Mouse (Mus musculus) liver, embryonic 15.5 days (tissue): ENCODE measurements around the gene Tacc3. TPM values are rescaled to one million over a fixed set of nuclear protein-coding genes. Genes with fewer than 3 reads are reported as not detected.
A peak's percentile ranks its signal among the peaks of the same experiment; 100 is the strongest.

ENCODE experiments used
- ATAC-seq: fragments of 200-750 bp; cut with Nextera tagmentation; 2 replicates; pipeline ENCODE4 v1.8.0; 2017; ENCODE audit warnings: moderate number of reproducible peaks, mild to moderate bottlenecking, moderate library complexity; ENCODE audit not compliant: insufficient read depth
- H3K27ac ChIP-seq: fragments of 300-500 bp; sonication (generic); replicated peaks from 2 replicates; pipeline ENCODE4 v1.5.1; 2015; ENCODE audit warnings: mild to moderate bottlenecking, inconsistent platforms
- H3K27me3 ChIP-seq: fragments of 300-500 bp; sonication (generic); 2 replicates; pipeline ENCODE4 v1.6.1; 2015; ENCODE audit warnings: mild to moderate bottlenecking, inconsistent platforms
- H3K36me3 ChIP-seq: fragments of 300-500 bp; sonication (generic); replicated peaks from 2 replicates; pipeline ENCODE4 v1.6.1; 2015; ENCODE audit warnings: moderate library complexity, mild to moderate bottlenecking, inconsistent platforms
- H3K4me1 ChIP-seq: fragments of 300-500 bp; sonication (generic); replicated peaks from 2 replicates; pipeline ENCODE4 v1.6.1; 2015; ENCODE audit warnings: inconsistent platforms
- H3K4me2 ChIP-seq: fragments of 300-500 bp; sonication (generic); 2 replicates; pipeline ENCODE4 v1.6.1; 2015; ENCODE audit warnings: moderate library complexity, mild to moderate bottlenecking, inconsistent platforms
- H3K4me3 ChIP-seq: fragments of 300-500 bp; sonication (generic); replicated peaks from 2 replicates; pipeline ENCODE4 v1.5.1; 2015; ENCODE audit warnings: mild to moderate bottlenecking, inconsistent platforms
- H3K9ac ChIP-seq: fragments of 300-500 bp; sonication (generic); 2 replicates; pipeline ENCODE4 v1.6.1; 2015; ENCODE audit warnings: moderate library complexity, mild to moderate bottlenecking, inconsistent platforms
- H3K9me3 ChIP-seq: fragments of 300-500 bp; sonication (generic); replicated peaks from 2 replicates; pipeline ENCODE4 v1.6.1; 2016; ENCODE audit warnings: inconsistent platforms
- WGBS: fragments of 180-500 bp; shearing (Covaris S2); methylation state at CpG from one replicate; pipeline ENCODE4 v1.1.7; 2015; ENCODE audit warnings: mixed read lengths; ENCODE audit not compliant: insufficient replicate concordance; 5-methylcytosine and 5-hydroxymethylcytosine counted together
- polyA plus RNA-seq: library from polyadenylated mRNA; unstranded; fragments of >200 nt; fragmentation: Nextera tagmentation; extraction: Ambion mirVana; gene quantifications from 2 replicates; pipeline ENCODE4 v1.2.1, GENCODE M21; 2015

Gene Tacc3
- polyA plus RNA-seq, 1 experiment from 2014 or later = 140 TPM

DNA sequence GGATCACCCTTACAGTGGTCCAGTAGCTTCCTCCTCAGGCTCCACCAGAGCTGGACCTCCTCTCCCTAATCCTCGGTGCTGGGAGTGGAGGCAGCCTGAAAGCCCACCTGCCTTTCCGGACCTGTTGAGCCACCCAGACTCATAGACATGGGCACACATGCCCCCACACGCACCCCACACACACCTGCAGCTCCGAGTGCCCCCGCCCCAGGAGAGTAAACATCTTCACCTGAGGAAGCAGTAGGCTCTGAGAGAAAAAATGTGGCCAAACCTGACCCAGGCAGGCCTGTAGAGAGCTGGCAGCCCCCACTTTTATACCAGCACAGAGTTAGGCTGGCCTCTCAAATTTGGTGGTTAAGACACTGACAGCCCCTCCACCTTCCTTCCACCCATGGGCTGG is 38.5 kb downstream of the Tacc3 start:
- Histone ChIP-seq H3K4me1 (peaks cover 35% of the 10 kb centered on the region), H3K4me3 (no peak overlapping the region), H3K27ac (no peak overlapping the region), H3K36me3 (no peaks in the 10 kb centered on the region), H3K27me3 (peaks cover 63% of the 10 kb centered on the region), H3K9ac (no peak overlapping the region), H3K9me3 (no peaks in the 10 kb centered on the region), H3K4me2 (no peak overlapping the region)
- 61% methylated on average over 5 of the region's 5 CpGs for WGBS
- ATAC-seq = no peak

GRCm38 (mm10) chr5:33697534-33697933 is 39.6 kb downstream of the Tacc3 start:
- H3K9me3 ChIP-seq = no peaks in the 10 kb centered on the region
- no peak overlapping the region for H3K4me3 ChIP-seq
- no peak overlapping the region for H3K27ac ChIP-seq
- H3K4me2 ChIP-seq = no peak overlapping the region
- no peaks in the 10 kb centered on the region for H3K36me3 ChIP-seq
- no peak for ATAC-seq
- peaks cover 29% of the 10 kb centered on the region for H3K4me1 ChIP-seq
- H3K27me3 ChIP-seq = peaks cover 60% of the 10 kb centered on the region
- H3K9ac ChIP-seq = no peak overlapping the region
- 50% methylated on average over 1 of the region's 1 CpGs for WGBS

DNA sequence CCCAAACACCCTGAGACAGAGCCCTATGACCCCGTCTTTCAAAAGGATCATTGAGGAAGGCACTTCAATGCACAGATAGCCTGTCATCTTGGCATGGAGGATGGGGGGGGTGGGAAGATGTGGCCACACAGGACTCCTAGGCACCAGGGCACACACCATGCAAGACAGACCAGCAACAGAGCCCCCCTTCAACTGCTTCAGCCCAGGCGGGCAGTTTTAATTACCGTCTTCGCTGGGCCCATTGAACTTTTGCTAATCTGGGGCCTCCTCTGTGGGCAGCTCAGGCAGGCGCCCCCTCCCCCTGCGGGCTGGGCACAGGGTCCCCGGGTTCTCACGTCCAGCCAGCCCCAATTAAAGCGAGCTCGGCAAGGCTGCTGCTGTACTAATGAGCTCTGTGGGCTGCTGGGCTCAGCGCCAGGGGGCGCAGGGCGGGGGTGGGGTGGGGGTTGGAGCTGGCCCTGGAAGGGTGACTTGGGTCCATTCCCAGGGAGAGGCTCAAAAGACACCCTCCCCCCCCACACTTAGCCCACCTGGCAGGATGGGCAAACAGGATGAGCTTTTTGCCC is 40.1 kb downstream of the Tacc3 start:
- Histone ChIP-seq H3K4me3 (no peak overlapping the region), H3K9me3 (no peaks in the 10 kb centered on the region), H3K4me1 (peaks cover 27% of the 10 kb centered on the region), H3K9ac (no peak overlapping the region), H3K27me3 (peaks cover 55% of the 10 kb centered on the region), H3K27ac (no peak overlapping the region), H3K4me2 (no peak overlapping the region), H3K36me3 (no peaks in the 10 kb centered on the region)
- ATAC-seq = no peak
- WGBS = 48% methylated on average over 13 of the region's 13 CpGs

DNA sequence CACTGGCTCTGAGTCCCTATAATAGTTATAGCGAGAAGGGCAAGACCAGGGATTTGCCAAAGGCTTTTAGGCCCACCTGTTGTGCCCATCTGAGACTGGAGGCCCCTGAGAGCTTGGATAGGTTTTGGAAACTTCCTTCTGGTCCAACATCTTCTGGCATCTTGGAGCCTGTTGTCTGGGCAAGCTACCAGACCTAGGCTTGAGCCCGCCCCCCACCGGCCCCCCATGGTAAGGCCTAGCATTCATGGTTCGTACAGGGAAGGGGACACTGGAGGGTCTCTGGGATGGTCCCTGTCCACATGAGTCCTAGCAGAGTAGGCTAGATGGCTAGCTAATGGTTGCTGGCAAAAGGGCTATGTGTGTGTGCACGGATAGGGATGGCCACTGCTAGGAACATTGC is 40.7 kb downstream of the Tacc3 start:
- Histone ChIP-seq H3K27me3 (peaks cover 50% of the 10 kb centered on the region), H3K9ac (no peak overlapping the region), H3K4me2 (no peak overlapping the region), H3K27ac (no peak overlapping the region), H3K36me3 (no peaks in the 10 kb centered on the region), H3K9me3 (no peaks in the 10 kb centered on the region), H3K4me3 (no peak overlapping the region), H3K4me1 (peaks cover 27% of the 10 kb centered on the region)
- ATAC-seq = no peak
- 68% methylated on average over 5 of the region's 5 CpGs for WGBS

DNA sequence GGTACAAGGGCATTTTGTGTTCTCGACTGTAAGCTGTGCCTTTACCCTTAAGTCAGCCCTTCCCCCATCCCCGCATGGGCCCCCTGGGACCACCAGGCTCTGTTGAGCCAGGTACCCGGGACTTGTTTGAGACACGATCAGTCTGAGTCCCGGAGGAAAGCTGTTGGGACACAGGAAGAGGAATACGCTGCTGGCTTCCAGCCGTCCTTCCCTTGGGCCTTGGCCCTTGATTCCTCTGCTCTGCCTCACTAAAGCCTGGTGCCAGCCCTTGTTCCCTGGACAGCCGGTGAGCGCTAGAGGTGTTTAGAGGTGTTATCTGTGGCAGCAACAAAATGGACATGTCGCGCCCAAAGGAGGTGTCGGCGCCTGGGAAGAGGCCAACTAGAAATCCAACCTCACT is 42.1 kb downstream of the Tacc3 start:
- 42% methylated on average over 13 of the region's 13 CpGs for WGBS
- no peak overlapping the region for H3K4me2 ChIP-seq

DNA sequence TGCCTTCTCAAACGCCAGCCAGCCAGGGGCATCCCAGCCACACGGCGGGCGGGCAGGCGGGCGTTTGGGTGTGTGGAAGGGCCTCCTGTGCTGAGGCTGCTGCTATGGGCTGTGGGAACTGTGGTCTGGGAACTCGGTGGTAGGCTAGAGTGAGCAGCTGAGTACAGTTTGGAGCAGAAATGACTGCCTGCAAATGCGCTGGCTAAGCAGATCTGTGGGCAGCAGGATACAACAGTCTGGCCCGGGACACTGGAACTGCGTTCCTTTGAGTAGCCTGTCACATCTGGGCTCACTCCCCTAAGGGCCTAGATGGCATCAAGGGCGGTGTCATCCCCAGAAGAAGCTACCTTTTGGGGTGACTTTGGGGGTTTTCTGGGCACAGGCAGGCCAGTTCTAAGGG is 43.9 kb downstream of the Tacc3 start:
- H3K4me2 ChIP-seq = no peak overlapping the region
- no peak for ATAC-seq
- H3K27ac ChIP-seq = no peak overlapping the region
- no peak overlapping the region for H3K9ac ChIP-seq
- no peak overlapping the region for H3K4me3 ChIP-seq
- H3K36me3 ChIP-seq = no peaks in the 10 kb centered on the region
- peaks cover 18% of the 10 kb centered on the region for H3K27me3 ChIP-seq
- H3K4me1 ChIP-seq = peaks cover 23% of the 10 kb centered on the region
- 71% methylated on average over 11 of the region's 11 CpGs for WGBS
- H3K9me3 ChIP-seq = no peaks in the 10 kb centered on the region

More for the DNA sequence above, 42.1 kb downstream of the Tacc3 start:
- peaks cover 20% of the 10 kb centered on the region for H3K4me1 ChIP-seq
- H3K9me3 ChIP-seq = no peaks in the 10 kb centered on the region
- H3K4me3 ChIP-seq = no peak overlapping the region
- ATAC-seq = no peak
- no peaks in the 10 kb centered on the region for H3K36me3 ChIP-seq
- no peak overlapping the region for H3K9ac ChIP-seq
- no peak overlapping the region for H3K27ac ChIP-seq
- H3K27me3 ChIP-seq = peaks cover 36% of the 10 kb centered on the region

GRCm38 (mm10) chr5:33703999-33704398 is 46.1 kb downstream of the Tacc3 start:
- H3K9ac ChIP-seq = no peak overlapping the region
- no peak overlapping the region for H3K4me3 ChIP-seq
- no peak overlapping the region for H3K27ac ChIP-seq
- H3K9me3 ChIP-seq = no peaks in the 10 kb centered on the region
- H3K36me3 ChIP-seq = no peaks in the 10 kb centered on the region
- peaks cover 23% of the 10 kb centered on the region for H3K4me1 ChIP-seq
- H3K4me2 ChIP-seq = no peak overlapping the region
- 64% methylated on average over 8 of the region's 8 CpGs for WGBS
- H3K27me3 ChIP-seq = 0 out of 2 replicates have a peak, but pooled peaks cover 7% of the 10 kb centered on the region
- ATAC-seq = no peak

GRCm38 (mm10) chr5:33704945-33705611 is 47.1 kb downstream of the Tacc3 start:
- no peaks in the 10 kb centered on the region for H3K9me3 ChIP-seq
- no peak overlapping the region for H3K9ac ChIP-seq
- 51% methylated on average over 11 of the region's 11 CpGs for WGBS
- H3K27me3 ChIP-seq = 0 out of 2 replicates have a peak, but pooled peaks cover 3% of the 10 kb centered on the region
- H3K4me1 ChIP-seq = peaks cover 19% of the 10 kb centered on the region
- peak; percentile 2; the same call in 1 of the 2 replicates for ATAC-seq
- H3K36me3 ChIP-seq = no peaks in the 10 kb centered on the region
- H3K4me2 ChIP-seq = no peak overlapping the region
- H3K4me3 ChIP-seq = no peak overlapping the region
- H3K27ac ChIP-seq = no peak overlapping the region

DNA sequence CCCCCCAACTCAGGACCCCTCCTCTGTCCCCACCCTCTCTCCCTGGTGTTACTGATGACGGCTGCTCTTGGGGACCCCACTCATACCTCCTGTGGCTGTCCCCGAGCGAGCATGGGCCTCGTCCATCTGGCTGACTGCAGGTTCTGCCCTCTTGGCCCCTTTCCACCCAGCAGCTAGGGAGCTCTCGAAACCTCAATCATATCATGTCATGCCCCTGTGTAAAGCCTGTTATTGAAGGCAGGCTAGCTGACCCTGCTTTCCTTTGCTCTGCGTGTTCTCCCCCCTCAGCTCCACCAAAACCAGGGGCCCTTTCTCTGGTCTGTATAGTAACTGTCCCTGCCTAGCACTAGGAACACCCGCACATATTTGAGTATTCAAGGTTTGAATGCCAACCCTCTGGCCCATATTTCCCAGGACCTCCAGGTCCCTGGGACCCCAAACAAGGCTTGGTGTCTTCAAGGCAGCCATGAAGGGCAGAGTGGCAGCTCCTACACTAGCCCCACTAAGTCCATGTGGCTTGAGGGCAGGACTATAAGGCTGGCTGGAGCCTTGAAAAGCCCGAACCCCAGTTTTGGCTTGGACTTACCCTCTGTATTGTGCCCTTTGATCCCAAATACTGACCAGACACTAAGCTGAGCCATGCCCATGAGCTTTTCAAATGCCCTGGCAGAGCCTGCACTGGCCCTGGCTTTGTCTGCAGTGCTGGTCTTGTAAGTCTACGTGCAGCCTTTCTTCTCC is 47.9 kb downstream of the Tacc3 start:
- H3K27ac ChIP-seq = no peak overlapping the region
- WGBS = 33% methylated on average over 9 of the region's 9 CpGs
- ATAC-seq = 0 out of 2 replicates have a peak, but pooled peaks have one; percentile 8

GRCm38 (mm10) chr5:33706350-33706629 is 48.4 kb downstream of the Tacc3 start:
- Histone ChIP-seq H3K4me1 (peaks cover 12% of the 10 kb centered on the region; the same call in 1 of the 2 replicates), H3K36me3 (no peaks in the 10 kb centered on the region), H3K4me3 (no peak overlapping the region), H3K9me3 (no peaks in the 10 kb centered on the region), H3K27ac (no peak overlapping the region), H3K9ac (no peak overlapping the region), H3K4me2 (no peak overlapping the region), H3K27me3 (0 out of 2 replicates have a peak, but pooled peaks cover 3% of the 10 kb centered on the region)
- no peak for ATAC-seq
- whole genome bisulfite sequencing = 41% methylated on average over 1 of the region's 1 CpGs

More for the DNA sequence above, 47.9 kb downstream of the Tacc3 start:
- no peak overlapping the region for H3K4me3 ChIP-seq
- H3K9me3 ChIP-seq = no peaks in the 10 kb centered on the region
- no peaks in the 10 kb centered on the region for H3K36me3 ChIP-seq
- peaks cover 12% of the 10 kb centered on the region; the same call in 1 of the 2 replicates for H3K4me1 ChIP-seq
- H3K4me2 ChIP-seq = no peak overlapping the region
- H3K27me3 ChIP-seq = 0 out of 2 replicates have a peak, but pooled peaks cover 3% of the 10 kb centered on the region
- no peak overlapping the region for H3K9ac ChIP-seq

DNA sequence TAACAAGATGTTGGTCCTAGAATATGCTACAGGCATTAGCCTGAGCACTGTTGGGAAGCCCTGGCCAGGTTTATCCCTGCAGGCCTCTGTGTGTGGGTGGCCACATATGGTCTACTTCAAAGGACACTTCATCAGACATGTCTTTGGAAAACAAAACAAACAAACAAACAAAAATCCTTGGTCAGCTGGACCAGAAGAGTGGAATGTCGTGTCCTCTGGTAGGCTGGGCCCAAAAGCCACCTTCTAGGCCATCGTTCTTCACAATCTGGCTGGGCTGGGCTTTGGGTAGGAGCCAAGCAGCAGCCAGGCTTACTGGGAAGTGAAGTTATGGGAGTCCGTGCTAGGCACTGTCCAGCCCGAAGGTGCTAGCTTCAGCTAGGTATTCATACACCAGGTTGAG is 49.2 kb downstream of the Tacc3 start:
- Histone ChIP-seq H3K4me2 (no peak overlapping the region), H3K27ac (no peak overlapping the region), H3K9me3 (no peaks in the 10 kb centered on the region), H3K36me3 (no peaks in the 10 kb centered on the region), H3K4me3 (no peak overlapping the region), H3K4me1 (peaks cover 12% of the 10 kb centered on the region; the same call in 1 of the 2 replicates), H3K27me3 (0 out of 2 replicates have a peak, but pooled peaks cover 2% of the 10 kb centered on the region), H3K9ac (no peak overlapping the region)
- 59% methylated on average over 4 of the region's 4 CpGs for WGBS
- no peak for ATAC-seq
